Mouse (Mus musculus): ENCODE data around the gene Dynll1. TPM values are rescaled to one million over a fixed set of nuclear protein-coding genes. Genes with fewer than 3 reads are reported as not detected.

Gene Dynll1
- total and polyA plus RNA-seq, 2 experiments from 2014 or later: 184 to 1,030 TPM

DNA sequence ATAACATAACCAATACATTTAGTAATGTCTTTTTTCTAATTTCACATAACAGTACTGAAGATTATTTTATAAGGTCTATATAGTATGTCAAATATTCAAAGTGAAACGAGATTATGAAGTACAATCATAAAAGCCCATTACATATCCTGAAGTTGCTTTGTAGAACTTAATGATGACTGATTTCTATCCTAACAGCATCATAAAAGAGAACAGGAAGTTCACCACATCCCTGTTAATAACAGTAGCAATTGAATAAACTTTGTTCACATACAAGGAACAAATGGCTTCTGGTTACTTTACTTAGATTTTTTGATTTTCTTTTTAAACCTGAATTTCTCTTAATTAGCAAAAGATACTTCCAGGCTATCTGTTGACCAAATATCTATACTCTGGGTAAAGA lies 38.9 kb downstream of the Dynll1 start:
- DNase-seq (ENCODE audit: low spot score): no peak
- Histone ChIP-seq H3K4me3 (ENCODE audit: low read length) (no peak overlapping the region), H3K9ac (replicated peaks; ENCODE audit: low read length) (no peak overlapping the region), H3K36me3 (ENCODE audit: insufficient read depth, low read length) (peaks cover 36% of the 10 kb centered on the region), H3K4me1 (ENCODE audit: insufficient read depth, low read length) (no peaks in the 10 kb centered on the region), H3K4me2 (ENCODE audit: low read depth, low read length) (no peak overlapping the region), H3K27me3 (ENCODE audit: insufficient read depth, low read length) (no peaks in the 10 kb centered on the region), H3K27ac (no peak overlapping the region), H3K9me3 (ENCODE audit: low read length) (no peaks in the 10 kb centered on the region)
- 91% methylated on average over 1 of the region's 1 CpGs for WGBS
- no peak for TF ChIP-seq CTCF (IDR thresholded peaks at IDR 0.05; ENCODE audit: low read depth)
- no peak for ATAC-seq

DNA sequence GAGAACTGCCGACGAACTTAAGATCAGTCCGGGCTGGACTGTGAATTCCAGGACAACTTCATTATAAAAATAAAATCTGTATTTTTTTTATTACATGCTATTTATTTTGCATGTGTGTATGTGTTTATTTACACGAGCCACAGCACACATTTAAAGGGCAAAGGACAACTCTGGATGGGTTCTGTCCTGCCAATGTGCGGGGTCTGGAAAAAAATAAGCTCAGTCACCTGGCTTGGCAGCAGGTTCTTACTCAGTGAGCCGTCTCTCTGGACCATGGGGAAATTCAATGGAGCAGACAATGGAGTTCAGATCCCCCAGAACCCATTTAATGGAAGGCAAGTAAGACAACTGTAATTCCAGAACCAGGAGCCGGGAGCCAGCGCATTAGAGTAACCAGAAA lies 39.7 kb downstream of the Dynll1 start:
- H3K27me3 ChIP-seq (ENCODE audit: insufficient read depth, low read length): no peaks in the 10 kb centered on the region
- H3K4me1 ChIP-seq (ENCODE audit: insufficient read depth, low read length): no peaks in the 10 kb centered on the region
- no peak overlapping the region for H3K4me3 ChIP-seq (ENCODE audit: low read length)
- H3K36me3 ChIP-seq (ENCODE audit: insufficient read depth, low read length): peaks cover 40% of the 10 kb centered on the region
- TF ChIP-seq CTCF (IDR thresholded peaks at IDR 0.05; ENCODE audit: low read depth): no peak
- no peaks in the 10 kb centered on the region for H3K9me3 ChIP-seq (ENCODE audit: low read length)
- ATAC-seq (no peak), DNase-seq (ENCODE audit: low spot score) (no peak)
- no peak overlapping the region for H3K9ac ChIP-seq (replicated peaks; ENCODE audit: low read length)
- WGBS: 76% methylated on average over 8 of the region's 8 CpGs
- no peak overlapping the region for H3K27ac ChIP-seq
- no peak overlapping the region for H3K4me2 ChIP-seq (ENCODE audit: low read depth, low read length)

DNA sequence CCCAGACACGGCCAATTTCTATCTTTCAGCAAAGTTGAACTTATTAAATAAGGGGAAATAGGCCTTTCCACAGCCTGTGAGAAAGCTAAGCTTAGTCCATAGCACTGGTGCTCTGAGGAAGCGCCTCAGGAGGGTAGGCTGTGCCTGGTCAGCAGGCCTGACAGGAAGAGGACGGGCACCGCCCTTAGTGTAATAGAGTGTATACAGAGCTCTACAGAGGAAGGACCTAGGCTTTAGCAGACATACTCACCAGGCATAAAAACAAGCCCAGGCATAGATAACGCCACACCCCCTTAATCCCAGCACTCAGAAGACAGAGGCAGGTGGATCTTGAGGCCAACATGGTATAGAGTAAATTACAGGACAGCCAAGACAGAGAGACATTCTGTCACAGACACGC lies 40.4 kb downstream of the Dynll1 start:
- H3K27me3 ChIP-seq (ENCODE audit: insufficient read depth, low read length): no peaks in the 10 kb centered on the region
- H3K4me1 ChIP-seq (ENCODE audit: insufficient read depth, low read length): no peaks in the 10 kb centered on the region
- no peak for TF ChIP-seq CTCF (IDR thresholded peaks at IDR 0.05; ENCODE audit: low read depth)
- H3K9ac ChIP-seq (replicated peaks; ENCODE audit: low read length): no peak overlapping the region
- H3K4me3 ChIP-seq (ENCODE audit: low read length): no peak overlapping the region
- H3K36me3 ChIP-seq (ENCODE audit: insufficient read depth, low read length): peaks cover 45% of the 10 kb centered on the region
- no peaks in the 10 kb centered on the region for H3K9me3 ChIP-seq (ENCODE audit: low read length)
- H3K27ac ChIP-seq: no peak overlapping the region
- ATAC-seq (no peak), DNase-seq (ENCODE audit: low spot score) (no peak)
- no peak overlapping the region for H3K4me2 ChIP-seq (ENCODE audit: low read depth, low read length)
- WGBS: 88% methylated on average over 6 of the region's 6 CpGs

DNA sequence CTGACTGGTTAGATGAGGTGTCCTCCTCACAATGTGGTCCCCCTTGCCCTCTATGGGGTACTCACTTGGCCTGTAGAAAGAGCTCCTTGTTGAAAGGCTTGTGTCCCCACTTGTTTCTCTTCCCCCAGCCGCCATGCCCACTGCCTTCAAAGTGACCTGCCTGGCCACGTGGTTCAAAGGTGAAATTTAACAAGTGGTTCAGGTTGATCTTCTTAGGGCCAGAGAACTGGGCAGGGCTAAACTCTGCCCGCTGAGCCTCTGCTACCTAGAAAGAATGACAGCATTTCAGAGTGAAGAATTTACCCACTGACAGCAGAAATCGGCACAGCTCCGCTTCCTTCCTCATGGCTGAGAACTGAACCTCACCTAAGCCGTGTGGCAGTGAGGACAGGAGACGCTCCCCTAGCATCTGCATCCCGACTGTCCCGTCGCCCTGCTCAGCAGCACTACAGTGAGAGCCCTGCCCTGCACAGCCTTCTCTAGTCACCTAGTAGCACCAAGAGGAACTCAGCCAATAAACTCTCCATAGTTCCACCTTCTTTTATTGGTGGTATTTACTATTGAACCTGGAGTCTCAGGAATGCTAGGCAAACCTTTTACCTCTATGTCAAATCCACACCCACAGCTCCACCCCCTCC lies 43.8 kb downstream of the Dynll1 start:
- Histone ChIP-seq H3K4me3 (ENCODE audit: low read length) (no peak overlapping the region), H3K9ac (replicated peaks; ENCODE audit: low read length) (no peak overlapping the region), H3K27me3 (ENCODE audit: insufficient read depth, low read length) (no peaks in the 10 kb centered on the region), H3K27ac (no peak overlapping the region), H3K4me1 (ENCODE audit: insufficient read depth, low read length) (no peaks in the 10 kb centered on the region), H3K36me3 (ENCODE audit: insufficient read depth, low read length) (peaks cover 47% of the 10 kb centered on the region), H3K9me3 (ENCODE audit: low read length) (no peaks in the 10 kb centered on the region), H3K4me2 (ENCODE audit: low read depth, low read length) (no peak overlapping the region)
- 91% methylated on average over 10 of the region's 10 CpGs for WGBS
- DNase-seq (ENCODE audit: low spot score) (no peak), ATAC-seq (no peak)
- no peak for TF ChIP-seq CTCF (IDR thresholded peaks at IDR 0.05; ENCODE audit: low read depth)

DNA sequence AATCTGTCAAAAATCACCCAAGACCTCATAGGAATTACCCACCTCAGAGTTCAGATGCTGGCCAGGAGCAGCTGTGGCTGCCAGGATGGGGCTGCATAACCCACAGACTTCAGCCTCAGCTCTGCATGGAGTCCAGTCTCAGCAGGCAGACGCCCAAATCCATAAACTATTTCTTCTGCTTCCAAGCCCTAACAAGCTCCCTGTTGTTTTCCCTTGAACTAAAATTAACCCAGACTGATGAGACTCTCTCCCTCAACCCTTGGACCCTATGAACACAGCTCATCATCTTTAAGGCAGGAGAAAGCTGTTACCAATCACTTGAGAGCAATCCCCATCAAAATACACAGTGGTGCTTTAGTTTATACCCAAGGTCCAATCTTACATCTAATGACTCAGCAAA lies 45.3 kb downstream of the Dynll1 start:
- ATAC-seq: no peak
- Histone ChIP-seq H3K27ac (no peak overlapping the region), H3K4me3 (ENCODE audit: low read length) (no peak overlapping the region), H3K9me3 (ENCODE audit: low read length) (no peaks in the 10 kb centered on the region), H3K27me3 (ENCODE audit: insufficient read depth, low read length) (no peaks in the 10 kb centered on the region), H3K4me2 (ENCODE audit: low read depth, low read length) (no peak overlapping the region), H3K4me1 (ENCODE audit: insufficient read depth, low read length) (no peaks in the 10 kb centered on the region), H3K9ac (replicated peaks; ENCODE audit: low read length) (no peak overlapping the region), H3K36me3 (ENCODE audit: insufficient read depth, low read length) (peaks cover 59% of the 10 kb centered on the region)
- TF ChIP-seq CTCF (IDR thresholded peaks at IDR 0.05; ENCODE audit: low read depth): no peak
- no peak for DNase-seq (ENCODE audit: low spot score)
- WGBS: 53% methylated on average over 1 of the region's 1 CpGs

Other genes with a start within 250 kb of the Dynll1 start
- not detected in 2 replicates for gene Gm10401, start 202.7 kb downstream of the Dynll1 start, total RNA-seq (2014; rRNA removed)
- gene Gm10401, start 202.7 kb downstream of the Dynll1 start, polyA plus RNA-seq (2015; fragmentation: Nextera tagmentation; extraction: Ambion mirVana): 38.5 and 39.3 TPM in 2 replicates
- gene Acads, start 181.7 kb downstream of the Dynll1 start, total RNA-seq (2014; rRNA removed): 30.3 and 32.5 TPM in 2 replicates
- 22.1 and 25.3 TPM in 2 replicates for gene Acads, start 181.7 kb downstream of the Dynll1 start, polyA plus RNA-seq (2015; fragmentation: Nextera tagmentation; extraction: Ambion mirVana)
- 27.0 and 32.1 TPM in 2 replicates for gene Unc119b, start 166.0 kb downstream of the Dynll1 start, total RNA-seq (2014; rRNA removed)
- 22.5 and 23.4 TPM in 2 replicates for gene Unc119b, start 166.0 kb downstream of the Dynll1 start, polyA plus RNA-seq (2015; fragmentation: Nextera tagmentation; extraction: Ambion mirVana)
- 65.5 and 80.9 TPM in 2 replicates for gene Mlec, start 142.8 kb downstream of the Dynll1 start, total RNA-seq (2014; rRNA removed)
- 15.5 and 20.6 TPM in 2 replicates for gene Mlec, start 142.8 kb downstream of the Dynll1 start, polyA plus RNA-seq (2015; fragmentation: Nextera tagmentation; extraction: Ambion mirVana)
- 21.4 and 34.6 TPM in 2 replicates for gene Cabp1, start 106.6 kb downstream of the Dynll1 start, total RNA-seq (2014; rRNA removed)
- gene Cabp1, start 106.6 kb downstream of the Dynll1 start, polyA plus RNA-seq (2015; fragmentation: Nextera tagmentation; extraction: Ambion mirVana): 20.9 and 23.6 TPM in 2 replicates
- 28.8 and 55.6 TPM in 2 replicates for gene Pop5, start 65.2 kb downstream of the Dynll1 start, total RNA-seq (2014; rRNA removed)
- 99.1 and 99.3 TPM in 2 replicates for gene Pop5, start 65.2 kb downstream of the Dynll1 start, polyA plus RNA-seq (2015; fragmentation: Nextera tagmentation; extraction: Ambion mirVana)
- 108 and 112 TPM in 2 replicates for gene Rnf10, start 28.1 kb downstream of the Dynll1 start, total RNA-seq (2014; rRNA removed)
- gene Rnf10, start 28.1 kb downstream of the Dynll1 start, polyA plus RNA-seq (2015; fragmentation: Nextera tagmentation; extraction: Ambion mirVana): 141 and 145 TPM in 2 replicates
- 30.5 and 31.4 TPM in 2 replicates for gene Coq5, start 21.3 kb downstream of the Dynll1 start, total RNA-seq (2014; rRNA removed)
- 47.1 and 47.5 TPM in 2 replicates for gene Coq5, start 21.3 kb downstream of the Dynll1 start, polyA plus RNA-seq (2015; fragmentation: Nextera tagmentation; extraction: Ambion mirVana)
- gene Srsf9, start 26.2 kb upstream of the Dynll1 start, total RNA-seq (2014; rRNA removed): 42.5 and 47.5 TPM in 2 replicates
- 119 and 127 TPM in 2 replicates for gene Srsf9, start 26.2 kb upstream of the Dynll1 start, polyA plus RNA-seq (2015; fragmentation: Nextera tagmentation; extraction: Ambion mirVana)
- 22.4 and 25.1 TPM in 2 replicates for gene Gatc, start 40.2 kb upstream of the Dynll1 start, total RNA-seq (2014; rRNA removed)
- 27.5 and 32.1 TPM in 2 replicates for gene Gatc, start 40.2 kb upstream of the Dynll1 start, polyA plus RNA-seq (2015; fragmentation: Nextera tagmentation; extraction: Ambion mirVana)
- gene Triap1, start 40.2 kb upstream of the Dynll1 start, total RNA-seq (2014; rRNA removed): 12.4 and 18.4 TPM in 2 replicates
- 59.2 and 61.6 TPM in 2 replicates for gene Triap1, start 40.2 kb upstream of the Dynll1 start, polyA plus RNA-seq (2015; fragmentation: Nextera tagmentation; extraction: Ambion mirVana)
- 1,147 and 1,391 TPM in 2 replicates for gene Cox6a1, start 48.0 kb upstream of the Dynll1 start, total RNA-seq (2014; rRNA removed)
- 1,694 and 1,700 TPM in 2 replicates for gene Cox6a1, start 48.0 kb upstream of the Dynll1 start, polyA plus RNA-seq (2015; fragmentation: Nextera tagmentation; extraction: Ambion mirVana)
- gene Msi1, start 128.6 kb upstream of the Dynll1 start, total RNA-seq (2014; rRNA removed): 75.9 and 88.1 TPM in 2 replicates
- gene Msi1, start 128.6 kb upstream of the Dynll1 start, polyA plus RNA-seq (2015; fragmentation: Nextera tagmentation; extraction: Ambion mirVana): 45.1 and 46.2 TPM in 2 replicates
- not detected in 2 replicates for gene Pla2g1b, start 165.3 kb upstream of the Dynll1 start, total RNA-seq (2014; rRNA removed)
- gene Pla2g1b, start 165.3 kb upstream of the Dynll1 start, polyA plus RNA-seq (2015; fragmentation: Nextera tagmentation; extraction: Ambion mirVana): not detected in 2 replicates
- 25.8 and 33.7 TPM in 2 replicates for gene Sirt4, start 183.7 kb upstream of the Dynll1 start, total RNA-seq (2014; rRNA removed)
- 20.2 and 21.8 TPM in 2 replicates for gene Sirt4, start 183.7 kb upstream of the Dynll1 start, polyA plus RNA-seq (2015; fragmentation: Nextera tagmentation; extraction: Ambion mirVana)
- gene Pxn, start 205.7 kb upstream of the Dynll1 start, total RNA-seq (2014; rRNA removed): 40.6 and 41.0 TPM in 2 replicates
- 16.8 and 18.0 TPM in 2 replicates for gene Pxn, start 205.7 kb upstream of the Dynll1 start, polyA plus RNA-seq (2015; fragmentation: Nextera tagmentation; extraction: Ambion mirVana)